8 mouse cellular contexts compared by ENCODE assay signal in the genomic region with DNA sequence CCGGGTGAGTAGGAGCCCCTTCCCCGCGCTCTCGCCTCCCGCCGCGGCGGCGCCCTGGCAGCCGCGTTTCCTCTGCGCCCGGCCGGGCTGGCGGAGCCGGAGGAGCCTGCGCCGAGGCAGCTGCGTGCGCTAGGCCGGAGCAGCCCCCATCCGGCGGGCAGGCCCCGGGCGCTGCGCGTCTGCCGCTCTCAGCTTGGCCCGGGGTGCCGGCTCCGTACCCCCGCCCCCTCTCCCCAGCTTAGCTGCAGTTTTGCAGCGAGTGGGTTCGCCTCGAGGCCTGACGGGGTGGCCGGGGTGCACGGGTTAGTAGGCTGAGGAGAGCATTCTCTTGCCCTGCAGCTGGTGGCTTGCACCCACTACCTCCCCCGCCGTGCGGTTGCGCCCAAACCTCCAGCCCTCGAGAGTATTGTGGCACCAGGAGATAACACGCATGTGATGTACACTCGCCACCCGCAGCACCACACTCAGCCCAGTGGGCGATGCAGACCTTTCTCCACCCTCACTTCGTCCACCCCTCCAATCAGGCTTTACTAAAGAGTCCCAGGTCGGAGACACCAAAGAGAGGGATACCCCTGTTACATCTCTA. TPM values are rescaled to one million over a fixed set of nuclear protein-coding genes. Genes with fewer than 3 reads are reported as not detected.
DNase-seq lines count a peak whose midpoint lies in the region; ATAC-seq and TF ChIP-seq lines count a peak whose summit lies in the region.

No protein-coding gene starts in this region.

- dilution Hi-C loops in CH12.LX (cut with MboI; ENCODE audit: extremely low pct_ligation_motif_present, extremely low pct_unique_long_range_greater_than_20kb, low sequenced_read_pairs): no loop called here

- under 1% methylated on average over 45 of the region's 49 CpGs for WGBS in bone marrow, adult 2 months
- 0% methylated on average over 24 of the region's 49 CpGs for WGBS in forebrain, embryonic 14.5 days
- under 1% methylated on average over 40 of the region's 49 CpGs for WGBS in heart, postnatal 0 days
- WGBS in lung, adult 2 months: under 1% methylated on average over 45 of the region's 49 CpGs
- 1% methylated on average over 48 of the region's 49 CpGs for WGBS in neural tube, embryonic 13.5 days
- under 1% methylated on average over 49 of the region's 49 CpGs for WGBS in thymus, adult 2 months

- H3K79me2 ChIP-seq in CH12.LX (replicated peaks; ENCODE audit: control insufficient read depth, extremely low read depth, insufficient read depth, poor library complexity, severe bottlenecking): peaks cover 25% of the 10 kb centered on the region

- no peak for TF ChIP-seq EP300 in CH12.LX (IDR thresholded peaks at IDR 0.05; ENCODE audit: low read length)
- no peak for TF ChIP-seq EP300 in heart, postnatal 0 days (IDR thresholded peaks at IDR 0.05; ENCODE audit: low read depth)

- peak overlapping the region; percentile 99 for H3K4me2 ChIP-seq in CH12.LX (ENCODE audit: insufficient read depth, low read depth, poor library complexity, severe bottlenecking)
- peak overlapping the region; percentile 88 for H3K4me2 ChIP-seq in forebrain, embryonic 14.5 days (ENCODE audit: low read length)
- H3K4me2 ChIP-seq in heart, postnatal 0 days (ENCODE audit: low read depth, low read length): peak overlapping the region; percentile 74
- H3K4me2 ChIP-seq in neural tube, embryonic 13.5 days: peak overlapping the region; percentile 89

- H3K9ac ChIP-seq in CH12.LX (ENCODE audit: insufficient read depth, low read depth): peak overlapping the region; percentile 89
- H3K9ac ChIP-seq in forebrain, embryonic 14.5 days (ENCODE audit: low read length): peak overlapping the region; percentile 96
- peak overlapping the region; percentile 99 for H3K9ac ChIP-seq in heart, postnatal 0 days (replicated peaks; ENCODE audit: low read depth, low read length)
- peak overlapping the region; percentile 98 for H3K9ac ChIP-seq in neural tube, embryonic 13.5 days

- H3K4me1 ChIP-seq in CH12.LX (ENCODE audit: control insufficient read depth in 1 of 2, insufficient read depth in 2 of 2): peaks cover 6 to 32% of the 10 kb centered on the region in 2 experiments; a peak in 3 of 4 replicates
- peaks cover 2% of the 10 kb centered on the region; the same call in 1 of the 2 replicates for H3K4me1 ChIP-seq in bone marrow, adult 2 months (ENCODE audit: control insufficient read depth, insufficient read depth, low read length)
- H3K4me1 ChIP-seq in forebrain, embryonic 14.5 days (ENCODE audit: control insufficient read depth, insufficient read depth, low read length): peaks cover 14% of the 10 kb centered on the region
- H3K4me1 ChIP-seq in heart, postnatal 0 days (ENCODE audit: control insufficient read depth, insufficient read depth): peaks cover 15% of the 10 kb centered on the region
- H3K4me1 ChIP-seq in lung, adult 2 months (ENCODE audit: control insufficient read depth, insufficient read depth, low read length): peaks cover 17% of the 10 kb centered on the region
- peaks cover 31% of the 10 kb centered on the region for H3K4me1 ChIP-seq in neural tube, embryonic 13.5 days (replicated peaks)
- H3K4me1 ChIP-seq in thymus, adult 2 months (replicated peaks; ENCODE audit: control insufficient read depth, insufficient read depth, low read length): peaks cover 11% of the 10 kb centered on the region

- peaks cover 0 to 4% of the 10 kb centered on the region in 2 experiments for H3K36me3 ChIP-seq in CH12.LX (replicated peaks in 1 of 2; ENCODE audit: control insufficient read depth in 1 of 2, insufficient read depth in 1 of 2, low read length in 1 of 2)
- no peaks in the 10 kb centered on the region for H3K36me3 ChIP-seq in forebrain, embryonic 14.5 days (ENCODE audit: control insufficient read depth, insufficient read depth, low read length)
- no peaks in the 10 kb centered on the region for H3K36me3 ChIP-seq in heart, postnatal 0 days (replicated peaks; ENCODE audit: control insufficient read depth, insufficient read depth, low read length)
- no peaks in the 10 kb centered on the region for H3K36me3 ChIP-seq in neural tube, embryonic 13.5 days
- H3K36me3 ChIP-seq in thymus, adult 2 months (ENCODE audit: control insufficient read depth, insufficient read depth, low read length): no peaks in the 10 kb centered on the region

- H3K9me3 ChIP-seq in CH12.LX (replicated peaks; ENCODE audit: low read length): no peaks in the 10 kb centered on the region
- no peaks in the 10 kb centered on the region for H3K9me3 ChIP-seq in forebrain, embryonic 14.5 days (replicated peaks; ENCODE audit: control insufficient read depth, low read length)
- no peaks in the 10 kb centered on the region for H3K9me3 ChIP-seq in heart, postnatal 0 days (replicated peaks; ENCODE audit: control insufficient read depth, low read length)
- no peaks in the 10 kb centered on the region for H3K9me3 ChIP-seq in neural tube, embryonic 13.5 days

- peak; percentile 35 for DNase-seq in CH12.LX (ENCODE audit: extremely low read depth)
- DNase-seq in forebrain, embryonic 14.5 days (ENCODE audit: low spot score): no peak
- peak; percentile 27 for DNase-seq in heart, postnatal 0 days (ENCODE audit: low spot score)
- DNase-seq in layer of hippocampus, adult 8-10 months (ENCODE audit: low spot score in 2 of 2): peak; percentile 26 to 48
- peak; percentile 68 for DNase-seq in lung, adult 2 months
- DNase-seq in thymus, adult 2 months: peak; percentile 72

- TF ChIP-seq CTCF in CH12.LX (conservative IDR thresholded peaks at IDR 0.05 in 1 of 2, IDR thresholded peaks at IDR 0.05 in 1 of 2; ENCODE audit: low read depth in 2 of 2, low read length in 2 of 2): no peak
- TF ChIP-seq CTCF in bone marrow, adult 2 months (IDR thresholded peaks at IDR 0.05; ENCODE audit: control insufficient read depth, insufficient read depth, low read length): no peak
- TF ChIP-seq CTCF in heart, postnatal 0 days (IDR thresholded peaks at IDR 0.05; ENCODE audit: low read depth): no peak
- no peak for TF ChIP-seq CTCF in lung, adult 2 months (IDR thresholded peaks at IDR 0.05; ENCODE audit: insufficient read depth, low read length)
- no peak for TF ChIP-seq CTCF in thymus, adult 2 months (IDR thresholded peaks at IDR 0.05; ENCODE audit: borderline replicate concordance, control insufficient read depth, extremely low read depth, insufficient read depth, low read length, poor library complexity)

- H3K27ac ChIP-seq in CH12.LX (ENCODE audit: insufficient read depth, low read depth): peak overlapping the region; percentile 37
- peak overlapping the region; percentile 97 for H3K27ac ChIP-seq in bone marrow, adult 2 months (ENCODE audit: control insufficient read depth, insufficient read depth, low read depth, low read length, poor library complexity)
- H3K27ac ChIP-seq in forebrain, embryonic 14.5 days (ENCODE audit: low read depth, low read length): peak overlapping the region; percentile 98
- H3K27ac ChIP-seq in heart, postnatal 0 days (ENCODE audit: low read depth): peak overlapping the region; percentile 97
- H3K27ac ChIP-seq in neural tube, embryonic 13.5 days (replicated peaks): peak overlapping the region; percentile 99
- peak overlapping the region; percentile 86 for H3K27ac ChIP-seq in thymus, adult 2 months (ENCODE audit: control insufficient read depth, insufficient read depth, low read length)

- no peak for TF ChIP-seq RAD21 in CH12.LX (IDR thresholded peaks at IDR 0.05; ENCODE audit: low read depth, low read length)

- in situ Hi-C loops in CH12.LX (cut with MboI; ENCODE audit: low pct_ligation_motif_present, low pct_unique_long_range_greater_than_20kb, low sequenced_read_pairs): no loop called here

- peak; percentile 73 for ATAC-seq in forebrain, embryonic 14.5 days
- ATAC-seq in heart, postnatal 0 days (ENCODE audit: insufficient read depth, low read depth): peak; percentile 56
- peak; percentile 70 for ATAC-seq in neural tube, embryonic 13.5 days (ENCODE audit: low read depth)

- H3K27me3 ChIP-seq in CH12.LX (replicated peaks): peaks cover 2% of the 10 kb centered on the region
- H3K27me3 ChIP-seq in forebrain, embryonic 14.5 days (replicated peaks; ENCODE audit: control insufficient read depth, insufficient read depth, low read length): no peaks in the 10 kb centered on the region
- no peaks in the 10 kb centered on the region for H3K27me3 ChIP-seq in heart, postnatal 0 days (ENCODE audit: control insufficient read depth, insufficient read depth, low read length)
- H3K27me3 ChIP-seq in neural tube, embryonic 13.5 days: no peaks in the 10 kb centered on the region
- no peaks in the 10 kb centered on the region for H3K27me3 ChIP-seq in thymus, adult 2 months (ENCODE audit: control insufficient read depth, insufficient read depth, low read length)

- TF ChIP-seq POLR2A in CH12.LX (IDR thresholded peaks at IDR 0.05; ENCODE audit: low read depth, low read length): no peak
- peak; percentile 75 for TF ChIP-seq POLR2A in bone marrow, adult 2 months (IDR thresholded peaks at IDR 0.05; ENCODE audit: borderline replicate concordance, control insufficient read depth, low read depth, low read length)
- TF ChIP-seq POLR2A in lung, adult 2 months (IDR thresholded peaks at IDR 0.05; ENCODE audit: borderline replicate concordance, extremely low read depth, low read depth, low read length): peak; percentile 45; the same call in 1 of the 2 replicates
- no peak for TF ChIP-seq POLR2A in thymus, adult 2 months (IDR thresholded peaks at IDR 0.05; ENCODE audit: control insufficient read depth, extremely low read depth, insufficient read depth, low read length, poor library complexity)

- peak overlapping the region; percentile 89 to 92 (median 90) for H3K4me3 ChIP-seq in CH12.LX (replicated peaks in 1 of 3; ENCODE audit: low read depth in 2 of 3, low read length in 2 of 3, poor library complexity in 1 of 3)
- H3K4me3 ChIP-seq in bone marrow, adult 2 months (replicated peaks; ENCODE audit: control insufficient read depth, low read depth, low read length): peak overlapping the region; percentile 71
- H3K4me3 ChIP-seq in forebrain, embryonic 14.5 days (ENCODE audit: low read depth, low read length): peak overlapping the region; percentile 92
- peak overlapping the region; percentile 90 for H3K4me3 ChIP-seq in heart, postnatal 0 days (ENCODE audit: low read depth, low read length)
- H3K4me3 ChIP-seq in lung, adult 2 months (replicated peaks; ENCODE audit: extremely low read depth, low read depth, low read length): peak overlapping the region; percentile 94
- peak overlapping the region; percentile 96 for H3K4me3 ChIP-seq in neural tube, embryonic 13.5 days
- H3K4me3 ChIP-seq in thymus, adult 2 months (ENCODE audit: control insufficient read depth, insufficient read depth, low read length): peak overlapping the region; percentile 84

RNA-seq across cellular contexts. Expression of a gene that starts 0.8 kb away (rescaled TPM):
- total RNA-seq in CH12.LX (2012; rRNA removed) (6.2 and 6.3 TPM in 2 replicates), CH12.LX (2014; rRNA removed) (3.0 and 3.5 TPM in 2 replicates)
- 9.4 and 9.8 TPM in 2 replicates for polyA plus RNA-seq in CH12.LX (2012; ENCODE audit: insufficient read length, low read depth)
- polyA plus RNA-seq in bone marrow, adult 2 months (2011; ENCODE audit: insufficient read depth, insufficient read length, low replicate concordance, missing spikeins): 15.3 and 24.5 TPM in 2 replicates
- polyA plus RNA-seq in forebrain, embryonic 14.5 days (2014; fragmentation: Nextera tagmentation; extraction: Ambion mirVana): 11.7 and 13.2 TPM in 2 replicates
- 13.6 and 20.7 TPM in 2 replicates for total RNA-seq in heart, postnatal 0 days (2014; rRNA removed; ENCODE audit: low replicate concordance)
- 8.9 and 9.9 TPM in 2 replicates for polyA plus RNA-seq in heart, postnatal 0 days (2015; fragmentation: Nextera tagmentation; extraction: Ambion mirVana)
- total RNA-seq in layer of hippocampus, adult 8-10 months (2022): 10 to 100 TPM; 47.8 to 49.7 (median 48.5) TPM
- polyA plus RNA-seq in lung, adult 2 months (2012; rRNA removed): 35.6 and 40.4 TPM in 2 replicates
- 28.8 and 30.1 TPM in 2 replicates for polyA plus RNA-seq in neural tube, embryonic 13.5 days (2015; fragmentation: Nextera tagmentation; extraction: Ambion mirVana)
- 34.1 and 38.6 TPM in 2 replicates for polyA plus RNA-seq in thymus, adult 2 months (2012; rRNA removed)

RNA-seq across cellular contexts. Expression of a gene that starts 10.1 kb away (rescaled TPM):
- total RNA-seq in CH12.LX (2012; rRNA removed) (0.38 TPM in 2 replicates), CH12.LX (2014; rRNA removed) (0.15 and 0.23 TPM in 2 replicates)
- polyA plus RNA-seq in CH12.LX (2012; ENCODE audit: insufficient read length, low read depth): 0.10 TPM in 1 of 2 replicates, not detected in the other
- polyA plus RNA-seq in bone marrow, adult 2 months (2011; ENCODE audit: insufficient read depth, insufficient read length, low replicate concordance, missing spikeins): 0.41 TPM in 1 of 2 replicates, not detected in the other
- polyA plus RNA-seq in forebrain, embryonic 14.5 days (2014; fragmentation: Nextera tagmentation; extraction: Ambion mirVana): 0.43 and 0.95 TPM in 2 replicates
- total RNA-seq in heart, postnatal 0 days (2014; rRNA removed; ENCODE audit: low replicate concordance): 0.57 TPM in 1 of 2 replicates, not detected in the other
- polyA plus RNA-seq in heart, postnatal 0 days (2015; fragmentation: Nextera tagmentation; extraction: Ambion mirVana): 0.23 and 0.45 TPM in 2 replicates
- total RNA-seq in layer of hippocampus, adult 8-10 months (2022): 1 to 10 TPM; 1.9 to 2.4 (median 1.9) TPM
- 0.07 and 0.18 TPM in 2 replicates for polyA plus RNA-seq in lung, adult 2 months (2012; rRNA removed)
- polyA plus RNA-seq in neural tube, embryonic 13.5 days (2015; fragmentation: Nextera tagmentation; extraction: Ambion mirVana): 1.3 TPM in 2 replicates
- 0.34 and 0.38 TPM in 2 replicates for polyA plus RNA-seq in thymus, adult 2 months (2012; rRNA removed)

RNA-seq across cellular contexts. Expression of a gene that starts 46.6 kb away (rescaled TPM):
- total RNA-seq in CH12.LX (2012; rRNA removed) (512 and 606 TPM in 2 replicates), CH12.LX (2014; rRNA removed) (699 and 784 TPM in 2 replicates)
- 405 and 413 TPM in 2 replicates for polyA plus RNA-seq in CH12.LX (2012; ENCODE audit: insufficient read length, low read depth)
- 26.2 and 95.5 TPM in 2 replicates for polyA plus RNA-seq in bone marrow, adult 2 months (2011; ENCODE audit: insufficient read depth, insufficient read length, low replicate concordance, missing spikeins)
- 215 and 222 TPM in 2 replicates for polyA plus RNA-seq in forebrain, embryonic 14.5 days (2014; fragmentation: Nextera tagmentation; extraction: Ambion mirVana)
- total RNA-seq in heart, postnatal 0 days (2014; rRNA removed; ENCODE audit: low replicate concordance): 349 and 446 TPM in 2 replicates
- 432 and 435 TPM in 2 replicates for polyA plus RNA-seq in heart, postnatal 0 days (2015; fragmentation: Nextera tagmentation; extraction: Ambion mirVana)
- total RNA-seq in layer of hippocampus, adult 8-10 months (2022): 100 to 1,000 TPM in 1 of 4 experiments, 10 to 100 TPM in 3; 85.9 to 105 (median 94.0) TPM
- polyA plus RNA-seq in lung, adult 2 months (2012; rRNA removed): 38.8 and 62.5 TPM in 2 replicates
- polyA plus RNA-seq in neural tube, embryonic 13.5 days (2015; fragmentation: Nextera tagmentation; extraction: Ambion mirVana): 185 and 188 TPM in 2 replicates
- polyA plus RNA-seq in thymus, adult 2 months (2012; rRNA removed): 88.9 and 103 TPM in 2 replicates

Comparison
In these comparisons a context has a peak if more than half of its experiments do, and no peak if none do; other contexts are left out.
1. H3K27ac ChIP-seq: peak in every context shown above with its lines; median percentile 99 in neural tube, embryonic 13.5 days; 98 in forebrain, embryonic 14.5 days; 97 in bone marrow, adult 2 months; 97 in heart, postnatal 0 days; 86 in thymus, adult 2 months; 37 in CH12.LX.
2. POLR2A ChIP-seq: peak in bone marrow, adult 2 months (single experiment) and lung, adult 2 months (single experiment); none in CH12.LX (single experiment) and thymus, adult 2 months (single experiment).
3. Peak in every context shown above with its lines, with median percentiles within 50 percentile points of each other: H3K4me2 ChIP-seq, H3K4me3 ChIP-seq, H3K9ac ChIP-seq and ATAC-seq.